Mouse (Mus musculus) embryonic fibroblast, embryonic 13.5 days (primary cell): ENCODE measurements at regions not wholly inside any gene's neighbourhood (a gene's known extent, or its start where the extent isn't known, plus 50 kb on each side); places are given as distances from the start of the nearest gene placed in this dataset.

Experiments
- CTCF ChIP-seq: IDR thresholded peaks from 2 replicates; pipeline ENCODE4 v1.5.1; 2011; ENCODE audit warnings: mild to moderate bottlenecking, control low read depth, low read length, moderate library complexity, borderline replicate concordance; ENCODE audit not compliant: insufficient read depth
- POLR2A ChIP-seq: IDR thresholded peaks from 2 replicates; pipeline ENCODE4 v1.6.1; 2011; ENCODE audit warnings: low read depth, mild to moderate bottlenecking, control low read depth, low read length, moderate library complexity

DNA sequence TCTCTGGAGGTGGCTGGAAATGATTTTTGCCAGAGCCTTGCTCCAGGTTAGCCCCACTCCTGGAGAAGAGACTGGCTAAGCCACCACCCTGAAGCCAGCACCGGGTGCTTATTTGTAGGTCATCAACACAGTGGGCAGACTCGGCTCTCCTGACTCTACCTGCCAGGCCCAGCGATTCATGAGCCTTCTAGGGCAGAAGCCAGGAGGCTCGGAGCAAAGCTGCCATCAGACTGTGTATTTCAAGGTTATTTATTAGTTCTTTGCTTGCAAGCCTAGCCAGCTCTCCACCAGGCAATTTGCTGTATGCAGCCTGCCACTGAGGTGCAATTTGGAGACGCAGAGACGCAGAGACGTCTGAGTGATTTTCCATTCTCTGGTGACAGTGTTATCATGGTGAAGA is 255.4 kb downstream of the Abcc12 start:
- TF ChIP-seq CTCF, result no peak
- TF ChIP-seq POLR2A, result no peak
